9 mouse cellular contexts compared by ENCODE assay signal in the genomic region with DNA sequence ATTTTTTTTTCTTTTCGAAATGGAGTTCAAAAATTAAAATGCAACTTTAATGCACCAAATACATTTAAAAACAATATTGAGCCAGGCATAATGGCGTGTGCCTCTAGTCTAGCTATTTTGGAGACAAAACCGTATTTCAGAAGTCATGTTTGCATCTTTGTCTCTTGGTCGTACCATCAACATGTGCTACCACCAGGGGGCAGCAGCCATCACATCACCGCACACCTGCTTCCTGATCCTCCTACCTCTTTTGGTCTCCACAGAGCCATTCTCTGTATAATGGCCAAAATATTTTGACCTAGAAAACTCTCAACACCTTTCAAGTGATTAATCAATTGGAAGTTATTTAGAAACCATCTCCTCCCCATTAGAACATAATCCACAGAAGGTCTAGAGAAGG.
DNase-seq lines count a peak whose midpoint lies in the region; ATAC-seq and TF ChIP-seq lines count a peak whose summit lies in the region.
"Had no signal": no experiment of that assay in that cellular context is flagged by ENCODE, and none has a peak within 500 bp of the region (broad histone marks: within the 10 kb centered on the region; RNA-seq: fewer than 3 reads in every experiment).

No protein-coding gene starts in this region.

- no peak for TF ChIP-seq POLR2A in myocyte (IDR thresholded peaks at IDR 0.05; ENCODE audit: insufficient read length, low read depth)

- no peak overlapping the region for H3K27ac ChIP-seq in hindbrain, embryonic 10.5 days
- H3K27ac ChIP-seq in hindbrain, embryonic 12.5 days = no peak overlapping the region
- H3K27ac ChIP-seq: embryonic facial prominence, embryonic 13.5 days had no signal

- no peaks in the 10 kb centered on the region for H3K79me2 ChIP-seq in myocyte (ENCODE audit: control insufficient read depth, insufficient read depth)

- no peak for ATAC-seq in hindbrain, embryonic 12.5 days (ENCODE audit: low FRiP score)

- H3K4me2 ChIP-seq in hindbrain, embryonic 12.5 days (replicated peaks) = no peak overlapping the region
- H3K4me2 ChIP-seq in myocyte (ENCODE audit: low read depth) = no peak overlapping the region
- H3K4me2 ChIP-seq: embryonic facial prominence, embryonic 13.5 days had no signal

- no peak overlapping the region for H3ac ChIP-seq in myocyte (ENCODE audit: control insufficient read depth, insufficient read length)

- H3K4me3 ChIP-seq in hindbrain, embryonic 10.5 days = no peak overlapping the region
- H3K4me3 ChIP-seq in hindbrain, embryonic 12.5 days = no peak overlapping the region
- no peak overlapping the region for H3K4me3 ChIP-seq in myocyte
- H3K4me3 ChIP-seq: embryonic facial prominence, embryonic 13.5 days had no signal

- no peaks in the 10 kb centered on the region for H3K9me3 ChIP-seq in hindbrain, embryonic 10.5 days
- H3K9me3 ChIP-seq in hindbrain, embryonic 12.5 days (replicated peaks) = no peaks in the 10 kb centered on the region
- H3K9me3 ChIP-seq: embryonic facial prominence, embryonic 13.5 days had no signal

- no peaks in the 10 kb centered on the region for H3K27me3 ChIP-seq in hindbrain, embryonic 10.5 days (ENCODE audit: insufficient read depth, poor library complexity, severe bottlenecking)
- H3K27me3 ChIP-seq in hindbrain, embryonic 12.5 days = no peaks in the 10 kb centered on the region
- no peaks in the 10 kb centered on the region for H3K27me3 ChIP-seq in myocyte (ENCODE audit: control insufficient read depth, insufficient read depth, insufficient read length)
- H3K27me3 ChIP-seq: embryonic facial prominence, embryonic 13.5 days had no signal

- H3K9ac ChIP-seq in hindbrain, embryonic 12.5 days = no peak overlapping the region
- H3K9ac ChIP-seq: embryonic facial prominence, embryonic 13.5 days had no signal

- 26% methylated on average over 5 of the region's 5 CpGs for WGBS in hindbrain, embryonic 10.5 days
- 26% methylated on average over 5 of the region's 5 CpGs for WGBS in hindbrain, embryonic 12.5 days

- intact Hi-C loops in gastrocnemius, postnatal 14 days (cut with DNase I; ENCODE audit: low total_unique reads) = loop anchor here (10.0 kb wide), 1 partner anchor 845 kb away; no protein-coding TSS in a partner anchor

- 0 out of 2 replicates have a peak, but pooled peaks cover 5% of the 10 kb centered on the region for H3K4me1 ChIP-seq in hindbrain, embryonic 10.5 days (replicated peaks)
- H3K4me1 ChIP-seq in hindbrain, embryonic 12.5 days = peaks cover 5% of the 10 kb centered on the region; the same call in 1 of the 2 replicates
- H3K4me1 ChIP-seq: embryonic facial prominence, embryonic 13.5 days had no signal

- DNase-seq in hindbrain, embryonic 10.5 days (ENCODE audit: low spot score) = peak; percentile 61
- DNase-seq in NIH3T3 (ENCODE audit: low read depth) = peak; percentile 80
- peak; percentile 87 to 90 for DNase-seq in cerebellum, postnatal 10 days
- DNase-seq in gastrocnemius, postnatal 14 days = peak; percentile 43
- DNase-seq in layer of hippocampus, postnatal 36 days = peak; percentile 49 to 57
- peak; percentile 38 for DNase-seq in thymus, postnatal 0 days (ENCODE audit: low spot score)

- no peaks in the 10 kb centered on the region for H3K36me3 ChIP-seq in hindbrain, embryonic 10.5 days
- no peaks in the 10 kb centered on the region for H3K36me3 ChIP-seq in hindbrain, embryonic 12.5 days
- H3K36me3 ChIP-seq in myocyte (ENCODE audit: control insufficient read depth, insufficient read depth) = no peaks in the 10 kb centered on the region
- H3K36me3 ChIP-seq: embryonic facial prominence, embryonic 13.5 days had no signal

TF ChIP-seq in myocyte, 11 proteins besides CTCF, POLR2A, EP300 and RAD21:
- TF ChIP-seq CEBPB (IDR thresholded peaks at IDR 0.05; ENCODE audit: insufficient read depth, poor library complexity, severe bottlenecking) (no peak), MYOD1 (IDR thresholded peaks at IDR 0.05; ENCODE audit: control insufficient read depth in 1 of 3, insufficient read length in 2 of 3, low read depth in 2 of 3) (peak in 2 of 3 experiments; percentile 24 to 64), SRF (IDR thresholded peaks at IDR 0.05; ENCODE audit: control insufficient read depth, insufficient read length, low read depth) (no peak), REST (IDR thresholded peaks at IDR 0.05; ENCODE audit: insufficient read depth, insufficient read length) (no peak), USF1 (IDR thresholded peaks at IDR 0.05; ENCODE audit: low read depth) (no peak), TCF3 (IDR thresholded peaks at IDR 0.05; ENCODE audit: insufficient read length, low read depth) (no peak)

Comparison
In these comparisons a context has a peak if more than half of its experiments do, and no peak if none do; other contexts are left out.
1. DNase-seq: peak in every context shown above with its lines; median percentile 88 in cerebellum, postnatal 10 days; 80 in NIH3T3; 61 in hindbrain, embryonic 10.5 days; 53 in layer of hippocampus, postnatal 36 days; 43 in gastrocnemius, postnatal 14 days; 38 in thymus, postnatal 0 days.